Mouse (Mus musculus) forebrain, embryonic 13.5 days (tissue): ENCODE results near the gene Clrn1. TPM values are rescaled to one million over a fixed set of nuclear protein-coding genes. Genes with fewer than 3 reads are reported as not detected.

ENCODE experiments used
- ATAC-seq: fragments of 200-750 bp; cut with Nextera tagmentation; 2 replicates; pipeline ENCODE4 v1.8.0; 2017
- H3K27ac ChIP-seq: fragments of 300-500 bp; sonication (generic); 2 replicates; pipeline ENCODE4 v1.5.1; 2015; ENCODE audit warnings: inconsistent platforms, mild to moderate bottlenecking, moderate library complexity
- H3K27me3 ChIP-seq: fragments of 300-500 bp; sonication (generic); 2 replicates; pipeline ENCODE4 v1.6.1; 2015; ENCODE audit warnings: mild to moderate bottlenecking, inconsistent platforms
- H3K36me3 ChIP-seq: fragments of 300-500 bp; sonication (generic); 2 replicates; pipeline ENCODE4 v1.6.1; 2015; ENCODE audit warnings: mild to moderate bottlenecking, inconsistent platforms; ENCODE audit not compliant: poor library complexity, severe bottlenecking
- H3K4me1 ChIP-seq: fragments of 300-500 bp; sonication (generic); 2 replicates; pipeline ENCODE4 v1.6.1; 2015; ENCODE audit warnings: inconsistent platforms
- H3K4me2 ChIP-seq: fragments of 300-500 bp; sonication (generic); 2 replicates; pipeline ENCODE4 v1.6.1; 2015; ENCODE audit warnings: inconsistent platforms, mild to moderate bottlenecking, moderate library complexity
- H3K4me3 ChIP-seq: fragments of 300-500 bp; sonication (generic); 2 replicates; pipeline ENCODE4 v1.5.1; 2015; ENCODE audit warnings: mild to moderate bottlenecking, inconsistent platforms
- H3K9ac ChIP-seq: fragments of 300-500 bp; sonication (generic); 2 replicates; pipeline ENCODE4 v1.6.1; 2015; ENCODE audit warnings: mild to moderate bottlenecking, inconsistent platforms
- H3K9me3 ChIP-seq: fragments of 300-500 bp; sonication (generic); replicated peaks from 2 replicates; pipeline ENCODE4 v1.6.1; 2016; ENCODE audit warnings: inconsistent platforms
- WGBS: fragments of 180-500 bp; shearing (Covaris S2); methylation state at CpG from one replicate; pipeline ENCODE4 v1.1.7; 2015; 5-methylcytosine and 5-hydroxymethylcytosine counted together
- polyA plus RNA-seq: library from polyadenylated mRNA; unstranded; fragments of >200 nt; fragmentation: Nextera tagmentation; extraction: Ambion mirVana; gene quantifications from 2 replicates; pipeline ENCODE4 v1.2.1, GENCODE M21; 2015

Gene Clrn1
- 0.37 and 0.73 TPM in 2 replicates for polyA plus RNA-seq

DNA sequence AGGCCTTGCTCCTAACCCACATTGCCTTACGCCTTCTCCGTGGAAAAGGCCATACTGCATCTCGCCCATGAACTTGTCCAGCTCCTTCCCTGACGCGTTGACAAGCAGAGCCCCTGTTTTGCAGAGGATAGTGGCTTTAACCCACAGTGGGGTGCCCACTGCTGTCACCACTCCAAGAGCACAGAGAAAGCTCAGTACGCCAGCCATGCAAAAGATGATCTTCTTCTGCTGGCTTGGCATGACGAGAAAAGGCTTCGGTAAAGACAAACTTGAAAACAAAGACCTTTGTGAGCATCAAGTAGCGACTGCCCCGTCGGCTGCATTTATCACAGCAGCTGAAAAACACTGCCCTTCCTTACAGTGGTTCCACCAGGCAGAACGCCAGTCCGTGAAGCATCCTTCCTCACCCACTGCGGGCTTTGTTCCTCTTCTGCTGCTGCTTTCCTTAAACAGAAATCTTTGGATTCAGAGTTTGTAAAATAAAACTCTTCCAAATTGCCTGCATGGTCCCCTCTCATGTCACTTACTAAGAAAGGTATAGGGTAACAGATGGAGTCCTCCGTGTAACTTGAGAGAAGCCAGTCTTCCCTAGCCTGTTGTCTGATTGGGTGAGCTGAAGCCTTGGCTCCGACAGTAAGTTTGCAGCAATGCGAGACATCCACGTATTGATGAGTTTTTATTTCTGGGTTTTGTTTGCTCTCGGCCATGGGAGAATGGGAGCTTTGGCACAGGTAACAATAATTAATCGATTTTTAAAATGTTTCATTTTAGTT is at the start of gene Clrn1:
Gene Clrn1, minus strand, starts transcription at position 540 of the 773 bp plus-strand sequence.
- peaks cover 27% of the 10 kb centered on the region for H3K4me1 ChIP-seq
- no peak within 1 kb of the TSS for H3K9ac ChIP-seq
- WGBS = 67% methylated on average over 20 of the region's 20 CpGs

DNA sequence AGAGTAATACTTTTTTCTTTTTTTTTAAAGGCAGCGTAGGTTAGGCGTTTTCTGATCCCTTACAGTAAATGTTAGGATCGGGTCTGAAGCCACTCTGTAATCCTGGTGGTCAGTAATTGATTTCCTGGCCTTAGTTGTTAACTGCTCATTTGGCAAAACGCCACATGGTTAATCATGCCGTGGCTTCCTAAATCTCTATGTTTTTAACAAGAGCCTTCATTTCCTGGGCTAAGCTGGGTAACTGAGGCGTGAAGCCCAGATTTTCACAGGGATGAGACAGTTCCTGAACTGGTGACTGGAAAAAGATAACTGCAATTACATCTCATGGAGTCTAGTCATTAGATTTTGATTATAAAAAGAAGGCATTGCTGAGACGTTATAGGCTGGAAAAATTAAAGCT is 38.9 kb upstream of the Clrn1 start:
- H3K27ac ChIP-seq = no peak overlapping the region
- ATAC-seq = no peak
- H3K27me3 ChIP-seq = no peaks in the 10 kb centered on the region
- H3K4me3 ChIP-seq = no peak overlapping the region
- no peaks in the 10 kb centered on the region for H3K4me1 ChIP-seq
- H3K36me3 ChIP-seq = no peaks in the 10 kb centered on the region
- no peak overlapping the region for H3K9ac ChIP-seq
- no peak overlapping the region for H3K4me2 ChIP-seq
- H3K9me3 ChIP-seq = 0 out of 2 replicates have a peak, but pooled peaks cover 4% of the 10 kb centered on the region
- WGBS = 49% methylated on average over 7 of the region's 7 CpGs

More for the DNA sequence above, at the start of gene Clrn1:
- Histone ChIP-seq H3K9me3 (no peaks in the 10 kb centered on the region), H3K4me2 (no peak within 1 kb of the TSS), H3K4me3 (no peak within 1 kb of the TSS), H3K27me3 (no peaks in the 10 kb centered on the region; the same call in 1 of the 2 replicates), H3K36me3 (no peaks in the 10 kb centered on the region), H3K27ac (no peak within 1 kb of the TSS; the same call in 1 of the 2 replicates)
- ATAC-seq = no peak

DNA sequence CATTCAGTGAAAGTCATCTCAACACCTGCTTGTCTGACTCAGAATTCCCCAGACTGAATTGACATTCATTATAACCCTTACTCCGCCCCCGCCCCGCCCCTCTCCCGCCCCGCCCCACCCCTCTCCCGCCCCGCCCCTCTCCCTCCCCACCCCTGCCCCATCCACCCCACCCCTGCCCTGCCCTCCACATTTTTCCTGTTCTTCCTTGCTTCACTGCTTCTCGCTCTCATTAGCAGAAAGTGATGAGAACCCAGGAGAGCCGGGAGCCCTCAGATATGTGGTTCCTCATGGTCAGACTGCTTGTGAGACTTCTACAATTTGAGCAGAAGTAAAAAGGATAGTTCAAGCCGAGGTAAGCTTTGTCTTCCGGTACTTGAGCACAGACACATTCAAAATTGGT is 38.0 kb upstream of the Clrn1 start:
- Histone ChIP-seq H3K4me3 (no peak overlapping the region), H3K27me3 (no peaks in the 10 kb centered on the region), H3K9ac (no peak overlapping the region), H3K4me2 (no peak overlapping the region), H3K9me3 (0 out of 2 replicates have a peak, but pooled peaks cover 4% of the 10 kb centered on the region), H3K27ac (no peak overlapping the region), H3K4me1 (no peaks in the 10 kb centered on the region), H3K36me3 (no peaks in the 10 kb centered on the region)
- ATAC-seq = no peak
- 57% methylated on average over 10 of the region's 11 CpGs for WGBS

DNA sequence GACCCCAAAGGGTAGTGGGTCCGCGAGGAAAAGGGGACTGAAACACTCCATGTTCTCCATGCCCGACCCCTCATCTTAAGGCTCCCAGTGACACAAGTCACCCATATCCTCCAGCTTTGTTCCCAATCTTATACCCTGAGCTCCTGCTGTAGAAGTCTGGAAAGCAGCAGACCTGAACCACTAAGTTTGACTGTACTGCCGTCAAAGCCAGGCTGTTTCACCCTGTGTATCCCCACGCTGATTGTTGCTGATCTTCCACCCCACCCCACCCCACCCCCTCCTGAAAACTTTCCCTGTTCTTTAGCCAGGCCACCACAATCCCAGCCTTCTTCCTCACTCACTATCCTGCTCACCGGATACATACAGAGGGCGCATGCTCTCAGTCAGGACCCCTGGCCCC is 37.5 kb upstream of the Clrn1 start:
- no peaks in the 10 kb centered on the region for H3K4me1 ChIP-seq
- H3K27ac ChIP-seq = no peak overlapping the region
- H3K9ac ChIP-seq = no peak overlapping the region
- H3K36me3 ChIP-seq = no peaks in the 10 kb centered on the region
- H3K27me3 ChIP-seq = no peaks in the 10 kb centered on the region
- H3K4me2 ChIP-seq = no peak overlapping the region
- 0 out of 2 replicates have a peak, but pooled peaks cover 4% of the 10 kb centered on the region for H3K9me3 ChIP-seq
- no peak overlapping the region for H3K4me3 ChIP-seq
- WGBS = 72% methylated on average over 7 of the region's 7 CpGs
- peak; percentile 33; the same call in 1 of the 2 replicates for ATAC-seq

DNA sequence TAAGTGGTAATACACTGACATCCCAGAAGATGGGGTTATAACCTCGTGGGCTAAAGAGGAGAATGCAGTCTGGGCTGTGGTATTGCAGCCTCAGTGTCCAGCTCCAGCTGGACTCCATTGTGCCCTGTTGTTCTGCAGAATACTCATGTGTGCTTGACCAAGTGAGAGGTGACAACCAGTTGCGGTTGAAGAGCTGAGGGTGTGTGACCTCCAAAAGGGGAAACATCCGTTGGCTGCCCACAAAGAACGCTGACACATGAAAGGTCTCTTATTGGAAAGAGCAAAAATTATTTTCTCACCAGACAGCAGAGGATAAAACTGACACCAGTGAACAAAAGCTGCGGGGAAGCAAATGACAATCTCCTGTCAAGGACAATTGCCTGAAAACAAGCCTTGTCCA is 36.2 kb upstream of the Clrn1 start:
- 71% methylated on average over 5 of the region's 5 CpGs for WGBS
- no peak overlapping the region for H3K27ac ChIP-seq
- no peak for ATAC-seq
- H3K9ac ChIP-seq = no peak overlapping the region
- no peaks in the 10 kb centered on the region for H3K36me3 ChIP-seq
- no peaks in the 10 kb centered on the region for H3K4me1 ChIP-seq
- no peak overlapping the region for H3K4me3 ChIP-seq
- H3K4me2 ChIP-seq = no peak overlapping the region
- no peaks in the 10 kb centered on the region for H3K27me3 ChIP-seq
- H3K9me3 ChIP-seq = 0 out of 2 replicates have a peak, but pooled peaks cover 4% of the 10 kb centered on the region

DNA sequence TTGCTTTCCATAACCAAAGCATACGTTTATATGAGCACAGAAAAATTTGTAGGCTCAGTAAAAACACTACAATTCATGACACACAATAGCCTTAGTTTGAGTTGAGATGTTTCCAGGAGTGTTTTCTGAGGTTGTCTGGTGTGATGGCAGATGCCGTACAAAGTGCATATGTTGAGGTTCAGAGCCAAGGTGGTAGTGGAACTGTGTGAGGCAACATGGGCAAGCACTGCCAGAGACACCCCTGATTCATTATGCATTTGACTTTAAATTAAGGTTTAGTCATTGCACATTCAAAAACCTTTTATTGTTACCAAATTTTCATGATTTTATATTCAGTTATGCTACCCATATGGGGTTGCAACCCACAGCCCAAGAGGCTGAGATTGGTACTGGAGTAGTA is 19.5 kb upstream of the Clrn1 start:
- H3K4me2 ChIP-seq = no peak overlapping the region
- no peaks in the 10 kb centered on the region for H3K27me3 ChIP-seq
- no peaks in the 10 kb centered on the region for H3K4me1 ChIP-seq
- no peaks in the 10 kb centered on the region for H3K36me3 ChIP-seq
- H3K4me3 ChIP-seq = no peak overlapping the region
- ATAC-seq = peak; percentile 68; the same call in 1 of the 2 replicates
- no peak overlapping the region for H3K27ac ChIP-seq
- H3K9ac ChIP-seq = no peak overlapping the region
- 79% methylated on average over 2 of the region's 2 CpGs for WGBS
- H3K9me3 ChIP-seq = no peaks in the 10 kb centered on the region

DNA sequence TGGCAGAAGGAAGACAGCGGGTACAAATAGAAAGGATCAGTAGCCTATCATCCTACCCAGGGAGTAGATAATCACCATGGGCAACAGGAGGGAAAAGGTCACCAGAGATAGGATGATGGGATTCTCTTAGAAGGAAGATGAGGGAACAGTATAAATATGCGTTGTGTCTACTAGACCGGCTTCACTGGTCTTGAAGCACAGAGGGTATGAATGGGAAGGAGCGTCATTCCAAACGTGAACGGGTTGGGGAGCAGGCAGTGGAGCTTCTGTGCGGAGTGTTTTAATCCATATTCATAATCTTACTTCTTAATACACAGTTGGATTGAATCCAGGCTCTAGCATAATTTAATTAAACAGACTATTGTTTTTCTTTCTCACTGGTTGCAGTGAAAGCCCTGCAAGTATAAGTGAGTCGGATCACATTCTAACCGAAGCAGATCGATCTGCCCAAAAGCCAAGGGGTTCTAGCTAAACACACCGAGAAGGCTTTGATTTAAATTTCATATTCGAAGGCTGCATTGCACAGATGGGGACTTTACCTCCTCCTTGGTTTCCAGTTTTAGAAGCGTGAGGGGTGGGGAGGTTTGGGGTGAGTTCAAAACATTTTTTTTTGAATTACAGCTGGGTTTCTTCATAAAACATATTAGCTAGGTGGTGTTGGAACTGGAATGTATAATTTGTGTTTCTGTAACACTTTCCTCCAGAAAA is 17.1 kb upstream of the Clrn1 start:
- H3K27me3 ChIP-seq = no peaks in the 10 kb centered on the region
- 74% methylated on average over 13 of the region's 13 CpGs for WGBS
- H3K9ac ChIP-seq = no peak overlapping the region
- H3K9me3 ChIP-seq = no peaks in the 10 kb centered on the region
- H3K27ac ChIP-seq = no peak overlapping the region
- no peaks in the 10 kb centered on the region for H3K4me1 ChIP-seq
- no peak overlapping the region for H3K4me2 ChIP-seq
- H3K4me3 ChIP-seq = no peak overlapping the region
- H3K36me3 ChIP-seq = no peaks in the 10 kb centered on the region
- ATAC-seq = peak; percentile 57; the same call in 1 of the 2 replicates

DNA sequence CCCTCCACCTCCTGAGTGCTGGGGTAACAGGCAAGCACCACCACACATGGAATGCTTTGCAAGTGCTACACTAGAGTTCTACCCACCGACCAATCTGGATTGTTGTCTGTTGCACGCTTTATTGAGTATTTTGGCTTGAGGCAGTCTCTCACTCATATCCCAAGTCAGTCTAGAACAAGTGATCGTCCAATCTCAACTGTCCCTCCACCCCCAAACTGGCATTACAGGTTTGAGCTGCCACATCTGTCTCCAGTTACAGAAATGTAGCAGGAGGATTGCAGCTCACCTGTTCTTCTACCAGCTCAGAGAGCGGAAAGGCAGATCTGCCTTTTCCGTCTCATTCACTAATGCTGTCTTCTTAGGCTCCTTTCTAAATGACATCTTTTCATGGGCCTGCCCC is 10.0 kb upstream of the Clrn1 start:
- no peak overlapping the region for H3K9ac ChIP-seq
- no peaks in the 10 kb centered on the region for H3K36me3 ChIP-seq
- no peak overlapping the region for H3K27ac ChIP-seq
- 93% methylated on average over 5 of the region's 5 CpGs for WGBS
- no peaks in the 10 kb centered on the region for H3K27me3 ChIP-seq
- H3K4me1 ChIP-seq = no peaks in the 10 kb centered on the region
- no peak overlapping the region for H3K4me3 ChIP-seq
- ATAC-seq = no peak
- no peaks in the 10 kb centered on the region for H3K9me3 ChIP-seq
- no peak overlapping the region for H3K4me2 ChIP-seq

DNA sequence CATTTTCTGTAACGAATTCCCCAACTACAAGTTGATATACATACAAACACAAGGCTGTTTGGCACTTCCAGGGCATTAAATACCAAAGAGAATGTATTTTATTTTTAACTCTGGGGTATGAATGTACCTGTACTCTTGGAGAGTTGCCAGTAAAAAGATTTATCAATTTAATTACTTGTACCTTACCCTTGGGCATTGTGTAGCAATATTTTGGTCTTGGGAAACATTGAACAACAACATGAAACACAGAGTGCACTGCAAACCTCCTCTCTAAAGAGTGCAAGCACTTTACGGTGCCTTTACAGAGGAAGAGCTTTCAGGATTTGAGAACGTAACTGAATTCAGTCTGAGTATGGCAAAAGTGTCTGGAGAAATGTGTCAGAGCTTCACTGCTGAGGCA is 9.4 kb upstream of the Clrn1 start:
- WGBS = 87% methylated on average over 3 of the region's 3 CpGs

DNA sequence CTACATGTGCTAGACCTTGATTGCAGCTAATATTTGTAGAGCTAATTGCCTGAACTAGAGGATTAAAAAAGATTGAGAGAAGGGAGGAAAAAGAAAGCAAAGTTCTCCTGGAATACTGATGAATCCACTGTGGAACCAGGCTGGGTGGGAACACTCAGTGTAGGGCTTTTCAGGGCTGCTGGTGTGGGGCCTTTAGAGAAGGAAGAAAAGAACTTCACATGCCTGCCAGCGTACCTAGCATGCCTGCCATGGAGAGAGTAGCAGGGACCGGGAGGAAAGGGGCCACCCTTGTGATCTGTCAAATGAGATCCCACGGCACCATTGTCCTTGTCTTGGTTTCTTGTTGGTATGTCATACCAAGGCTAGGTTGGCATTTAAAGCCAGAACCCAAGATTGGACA is 4.5 kb upstream of the Clrn1 start:
- no peak; the same call in 1 of the 2 replicates for ATAC-seq
- no peak overlapping the region for H3K9ac ChIP-seq
- no peaks in the 10 kb centered on the region for H3K36me3 ChIP-seq
- H3K27ac ChIP-seq = 0 out of 2 replicates have a peak overlapping the region, but pooled peaks have one; percentile 45
- H3K4me1 ChIP-seq = peaks cover 14% of the 10 kb centered on the region
- H3K4me2 ChIP-seq = no peak overlapping the region
- H3K4me3 ChIP-seq = no peak overlapping the region
- 17% methylated on average over 3 of the region's 3 CpGs for WGBS
- no peaks in the 10 kb centered on the region; the same call in 1 of the 2 replicates for H3K27me3 ChIP-seq
- H3K9me3 ChIP-seq = no peaks in the 10 kb centered on the region

More for the DNA sequence above, 9.4 kb upstream of the Clrn1 start:
- ATAC-seq = no peak
- Histone ChIP-seq H3K27ac (no peak overlapping the region), H3K9me3 (no peaks in the 10 kb centered on the region), H3K4me2 (no peak overlapping the region), H3K4me3 (no peak overlapping the region), H3K9ac (no peak overlapping the region), H3K27me3 (no peaks in the 10 kb centered on the region), H3K4me1 (peaks cover 5% of the 10 kb centered on the region), H3K36me3 (no peaks in the 10 kb centered on the region)

DNA sequence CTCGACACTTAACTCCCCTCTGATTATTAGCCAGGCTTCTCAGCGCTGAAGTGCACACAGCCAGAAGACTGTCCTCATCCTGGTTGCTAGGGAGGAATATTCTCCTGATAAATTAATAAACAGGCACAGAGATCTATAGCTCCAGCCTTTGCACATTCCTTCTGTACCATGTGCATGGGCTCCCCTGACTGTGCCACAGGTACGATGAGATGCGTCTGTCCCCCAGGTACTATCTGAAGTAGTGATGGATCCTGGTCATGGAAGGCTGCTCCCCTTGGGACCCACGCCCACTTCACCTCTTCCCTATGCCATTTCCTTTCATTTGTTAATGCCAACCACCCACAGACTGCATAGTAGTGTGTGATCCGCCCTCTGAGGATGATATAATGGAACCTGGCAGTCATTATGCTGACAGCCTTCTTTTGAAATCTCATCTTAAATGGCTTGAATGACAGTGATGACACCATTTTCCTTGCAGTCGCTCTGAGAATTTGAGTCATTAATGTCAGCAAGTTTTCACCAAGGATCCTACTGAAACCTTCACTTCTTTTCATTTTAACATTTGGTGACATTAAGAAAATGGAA is 3.1 kb upstream of the Clrn1 start:
- Histone ChIP-seq H3K4me3 (no peak overlapping the region), H3K27me3 (no peaks in the 10 kb centered on the region; the same call in 1 of the 2 replicates), H3K27ac (0 out of 2 replicates have a peak overlapping the region, but pooled peaks have one; percentile 27), H3K4me1 (peaks cover 16% of the 10 kb centered on the region), H3K4me2 (no peak overlapping the region), H3K36me3 (no peaks in the 10 kb centered on the region), H3K9ac (no peak overlapping the region), H3K9me3 (no peaks in the 10 kb centered on the region)
- ATAC-seq = peak; percentile 81
- WGBS = 74% methylated on average over 7 of the region's 7 CpGs

DNA sequence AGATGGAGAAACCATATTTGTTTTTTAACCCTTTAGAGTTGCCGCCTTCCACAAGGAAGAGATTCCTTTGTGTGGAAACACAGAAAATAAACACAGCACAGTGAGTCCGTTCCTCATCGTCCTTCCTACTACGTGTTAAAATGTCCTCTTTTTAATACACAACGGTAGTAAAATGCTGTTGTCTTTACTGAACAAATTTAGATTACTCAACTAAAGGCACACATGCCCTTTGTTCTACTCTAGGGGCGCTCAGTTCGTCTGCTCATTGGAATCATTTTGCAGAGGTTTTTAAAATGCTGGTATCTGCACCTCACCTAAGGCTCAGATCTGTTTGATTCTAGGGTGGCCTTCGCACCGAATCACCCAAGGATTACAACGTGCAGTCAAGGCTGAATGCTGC is 2.6 kb upstream of the Clrn1 start:
- H3K9me3 ChIP-seq = no peaks in the 10 kb centered on the region
- H3K27ac ChIP-seq = 0 out of 2 replicates have a peak overlapping the region, but pooled peaks have one; percentile 27
- H3K9ac ChIP-seq = no peak overlapping the region
- H3K36me3 ChIP-seq = no peaks in the 10 kb centered on the region
- ATAC-seq = 0 out of 2 replicates have a peak, but pooled peaks have one; percentile 1
- no peak overlapping the region for H3K4me2 ChIP-seq
- H3K4me3 ChIP-seq = no peak overlapping the region
- WGBS = 86% methylated on average over 10 of the region's 10 CpGs
- no peaks in the 10 kb centered on the region; the same call in 1 of the 2 replicates for H3K27me3 ChIP-seq
- H3K4me1 ChIP-seq = peaks cover 21% of the 10 kb centered on the region
